Mouse (Mus musculus) right cerebral cortex, adult 2 months (tissue): ENCODE results near the gene Naa50.

Experiments
- DNase-seq, 2 experiments: peaks; one replicate each; pipeline ENCODE4 v3.0.0; 2021 to 2022; ENCODE audit warnings: low spot score in 2 of 2

The Naa50 gene

DNA sequence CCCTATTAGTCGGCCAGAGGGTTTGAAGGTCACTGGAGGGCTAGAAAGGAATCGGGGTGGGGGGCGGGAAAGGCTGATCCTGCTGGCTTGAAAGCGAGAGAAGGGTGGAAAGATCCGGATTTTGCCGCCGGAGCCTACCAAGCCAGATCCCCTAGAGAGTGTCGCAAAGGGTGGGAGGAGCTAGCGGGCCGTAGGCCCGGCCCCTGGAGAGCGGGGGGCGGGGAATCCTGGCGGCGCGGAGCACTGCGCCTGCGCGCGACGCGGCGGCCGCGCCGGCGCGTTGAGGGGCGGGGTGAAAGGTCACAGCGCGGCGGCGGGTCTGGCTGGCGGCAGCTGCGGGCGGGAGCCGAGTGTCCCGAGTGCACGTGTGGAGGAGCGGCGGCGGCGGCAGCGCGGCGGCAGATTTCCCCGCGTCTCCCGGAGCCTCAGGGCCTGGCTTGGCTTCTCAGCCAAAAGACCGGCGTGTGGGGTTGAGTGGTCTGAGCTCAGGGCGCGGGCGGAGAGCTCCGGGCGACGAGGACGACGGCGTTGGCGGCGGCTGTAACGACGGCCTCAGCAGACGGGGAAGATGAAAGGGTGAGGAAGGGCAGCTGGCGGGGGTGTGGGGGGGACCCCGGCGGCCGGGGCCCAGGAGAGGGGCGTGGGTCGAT is at the start of gene Naa50, which contains the start of gene Atp6v1a:
Gene Naa50 (plus strand): TSS at position 295 of the 650 bp plus-strand sequence.
Gene Atp6v1a (minus strand): TSS at position 170 of the 650 bp plus-strand sequence.
- DNase-seq, result peak; percentile 84 to 86

DNA sequence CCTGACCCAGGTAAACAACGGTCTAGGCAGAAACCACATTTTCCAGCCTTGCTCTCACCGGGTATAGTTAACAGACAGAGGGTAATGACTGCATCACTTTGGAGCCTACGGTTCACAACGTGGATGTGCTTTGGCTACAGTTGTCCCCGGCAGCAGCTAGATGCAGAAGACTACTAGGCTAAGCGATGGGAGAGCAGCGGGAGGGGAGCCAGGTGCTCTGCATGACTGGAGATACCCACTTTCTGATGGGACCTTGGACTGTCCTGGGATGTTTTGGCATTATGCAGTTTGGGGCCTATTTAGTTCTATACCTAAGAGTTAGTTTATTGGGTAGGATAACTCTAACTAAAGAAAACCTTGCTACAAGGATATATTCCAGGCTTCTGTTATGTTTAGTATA is 40.3 kb upstream of the Naa50 start:
- no peak for DNase-seq

DNA sequence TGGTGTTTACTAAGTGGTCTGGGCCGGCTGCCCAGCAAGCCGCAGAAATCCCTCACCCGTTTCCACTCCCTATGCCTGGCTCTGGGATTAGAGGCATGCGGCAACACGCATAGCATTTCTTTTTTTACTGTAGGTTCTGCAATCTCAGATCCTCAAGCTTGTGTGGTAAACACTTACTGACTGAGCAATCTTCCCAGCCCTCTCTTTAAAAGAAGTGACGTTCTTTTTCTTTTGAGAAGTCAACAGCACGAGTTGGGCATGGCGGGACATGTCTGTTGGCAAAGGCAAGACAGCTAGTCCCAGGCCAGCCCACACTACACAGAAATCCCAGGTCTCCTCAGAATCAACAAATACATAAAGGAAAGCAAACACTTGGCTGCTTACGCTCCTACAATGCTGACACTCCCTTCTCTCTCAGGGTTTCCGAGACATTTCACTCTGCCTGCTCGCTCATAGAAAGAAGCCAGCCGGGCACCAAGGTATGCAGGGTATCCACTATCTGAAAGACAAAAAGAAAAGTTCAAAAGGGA is 38.4 kb upstream of the Naa50 start:
- no peak for DNase-seq

DNA sequence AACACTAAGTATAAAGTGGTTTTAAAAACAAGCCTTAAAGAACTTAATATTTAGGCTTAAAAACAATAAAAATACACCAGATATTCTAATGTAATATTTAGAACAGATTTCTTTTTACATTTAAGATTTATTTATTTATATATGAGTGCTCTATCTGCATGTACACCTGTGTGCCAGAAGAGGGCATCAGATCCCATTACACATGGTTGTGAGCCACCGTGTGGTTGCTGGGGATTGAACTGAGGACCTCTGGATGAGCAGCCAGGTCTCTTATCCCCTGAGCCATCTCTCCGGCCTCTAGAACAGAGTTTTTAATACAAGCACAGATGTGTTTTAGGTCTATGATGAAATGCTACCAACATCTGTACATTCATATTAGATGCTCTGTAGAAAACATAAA is 36.7 kb upstream of the Naa50 start:
- DNase-seq, result no peak

DNA sequence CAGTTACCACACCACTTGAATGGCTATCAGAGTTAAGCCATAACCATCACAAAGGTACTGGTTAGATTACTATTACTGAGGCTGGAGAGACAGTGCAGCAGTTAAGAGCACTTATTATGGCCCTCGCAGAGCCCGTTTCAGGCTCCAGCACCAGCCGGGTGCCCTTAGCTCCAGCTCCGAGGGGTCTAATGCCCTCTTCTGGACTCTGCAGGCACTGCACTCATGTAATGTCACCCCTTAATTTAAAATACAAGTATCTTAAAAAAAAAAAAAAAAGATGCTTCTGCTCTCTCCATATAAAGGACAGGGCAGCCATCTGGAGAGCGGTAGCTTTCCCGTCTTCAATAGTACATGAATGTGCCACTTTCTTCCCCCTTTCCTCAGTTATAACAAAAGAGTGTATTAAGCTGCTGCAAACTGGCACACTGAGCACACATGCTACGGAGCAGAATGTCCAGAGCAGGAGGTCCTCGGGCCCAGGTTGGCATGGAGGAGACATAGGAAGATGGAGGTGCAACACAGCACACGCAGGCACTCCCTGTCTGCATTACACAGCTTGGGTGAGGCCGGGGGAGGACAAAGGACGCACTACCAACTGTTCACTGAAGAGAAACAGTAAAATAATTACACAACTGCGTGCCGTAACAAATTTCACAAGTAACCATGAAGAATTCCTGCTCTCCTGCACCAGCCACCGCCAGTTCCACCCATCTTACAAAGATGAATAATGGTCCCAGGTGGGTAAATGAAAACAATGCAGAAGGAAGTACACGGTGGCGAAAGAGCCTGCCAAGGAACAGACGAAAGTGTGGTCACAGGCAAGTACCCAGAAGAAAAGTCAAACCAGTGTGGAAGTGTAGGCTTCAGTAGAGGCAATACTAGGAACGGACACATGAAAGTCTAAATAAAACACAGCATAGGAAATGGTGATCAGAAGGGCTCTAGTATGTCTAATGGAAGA is 35.5 kb upstream of the Naa50 start:
- DNase-seq, result no peak

DNA sequence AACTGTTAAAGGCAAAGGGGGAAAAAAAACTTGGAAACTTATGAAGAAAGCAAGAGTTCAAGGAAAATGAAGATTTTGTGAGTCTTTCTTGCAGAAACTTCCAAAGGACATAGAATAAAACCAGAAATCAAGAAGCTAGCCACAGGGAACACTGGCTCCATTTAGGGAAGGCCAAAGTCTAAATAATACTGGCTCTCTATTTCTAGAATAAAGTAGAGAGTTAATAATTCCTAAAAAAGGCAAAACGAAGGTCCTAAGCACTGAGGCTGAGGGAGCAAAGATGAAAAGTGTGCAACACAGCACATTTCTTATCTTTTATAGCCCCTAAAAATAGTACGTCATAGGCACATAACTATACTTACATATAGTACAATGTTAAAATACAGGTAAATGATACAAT is 34.4 kb upstream of the Naa50 start:
- DNase-seq, result no peak

DNA sequence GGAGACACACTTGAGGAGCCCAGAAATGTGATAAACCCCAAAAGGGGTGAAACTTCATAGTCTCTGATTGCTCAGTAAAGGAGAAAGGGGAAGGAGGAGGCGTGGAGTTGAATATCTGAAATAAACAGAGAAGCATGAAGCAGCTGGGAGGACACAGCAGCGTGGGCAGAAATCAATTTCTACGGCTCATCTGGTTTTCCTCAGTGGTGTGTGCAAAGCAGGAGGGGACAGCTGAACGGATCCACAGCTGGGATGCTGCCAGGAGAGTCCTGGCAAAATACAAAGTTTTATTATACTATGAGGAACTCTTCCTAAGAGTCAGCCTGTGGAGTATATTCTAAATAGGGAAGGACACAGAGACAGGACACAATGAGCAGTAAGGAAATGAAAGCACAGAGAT is 30.6 kb upstream of the Naa50 start:
- DNase-seq, result peak; percentile 40 to 52

DNA sequence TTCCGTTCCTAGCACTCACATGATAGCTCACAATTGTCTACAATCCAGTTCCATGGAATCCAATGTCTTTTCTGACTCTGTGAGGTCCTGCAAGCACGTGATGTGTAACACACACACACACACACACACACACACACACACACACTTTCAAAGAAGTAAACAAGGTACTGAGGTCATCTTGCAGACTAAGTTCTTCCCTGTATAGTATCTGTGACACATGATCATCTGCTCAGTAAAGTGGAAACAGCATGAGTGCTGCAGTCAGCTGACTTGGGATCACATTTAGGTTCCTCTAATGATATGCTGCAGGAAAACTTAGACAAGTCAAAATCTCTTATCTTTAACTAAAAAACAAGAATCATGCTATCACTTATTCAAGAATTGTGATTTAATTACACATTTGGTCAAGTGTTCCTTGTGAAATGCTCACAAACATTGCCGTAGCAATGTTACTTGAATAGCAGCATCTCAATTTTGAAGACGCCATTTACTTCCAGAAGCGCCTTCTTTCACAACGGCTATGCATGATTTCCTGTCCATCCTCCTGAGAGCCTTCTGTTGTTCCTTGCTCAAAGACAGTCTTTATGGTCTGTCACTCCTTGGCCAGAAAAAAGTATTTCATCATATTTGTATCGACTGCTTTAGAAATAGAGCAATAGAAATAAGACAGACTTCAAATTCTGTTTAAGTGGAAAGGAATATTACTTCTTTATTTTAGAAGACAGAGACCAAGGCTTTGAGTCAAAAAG is 19.7 kb upstream of the Naa50 start:
- no peak for DNase-seq

DNA sequence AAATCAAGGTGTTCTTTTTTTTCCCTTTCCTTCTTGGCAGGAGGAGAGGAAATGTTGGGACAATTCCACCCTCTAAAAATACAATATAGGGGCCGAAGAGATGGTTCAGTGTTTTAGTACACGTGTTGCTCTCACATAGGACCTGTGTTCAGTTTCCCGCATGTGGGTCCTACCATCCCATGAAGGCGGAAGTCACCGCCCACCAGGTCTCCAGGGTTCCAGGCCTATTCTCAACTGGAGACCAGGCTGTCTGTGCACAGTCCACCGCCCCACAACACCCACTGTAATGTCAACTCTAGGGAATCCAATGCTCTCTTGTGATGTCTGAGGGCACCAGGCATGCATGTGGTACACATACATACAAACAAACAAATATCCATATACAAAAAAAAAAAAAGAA is 17.5 kb upstream of the Naa50 start:
- no peak for DNase-seq

DNA sequence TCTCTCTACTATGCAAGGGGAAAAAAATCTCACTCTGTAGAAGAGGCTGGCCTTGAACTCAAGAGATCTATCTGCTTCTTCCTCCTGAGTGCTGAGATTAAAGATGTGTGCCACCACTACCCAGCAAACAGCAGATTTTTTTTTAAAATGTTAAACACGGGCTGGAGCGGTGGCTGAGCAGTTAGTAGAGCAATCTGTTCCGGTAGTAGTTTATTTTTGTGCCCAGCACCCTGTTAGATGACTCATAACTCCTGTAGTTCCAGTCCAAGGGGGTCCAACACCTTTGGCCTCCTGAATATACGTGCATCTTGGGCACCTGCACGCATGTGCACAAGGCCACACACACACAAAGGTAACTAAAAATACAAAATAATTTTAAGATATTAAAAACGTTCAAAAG is 17.1 kb upstream of the Naa50 start:
- peak; percentile 32 to 49 for DNase-seq

DNA sequence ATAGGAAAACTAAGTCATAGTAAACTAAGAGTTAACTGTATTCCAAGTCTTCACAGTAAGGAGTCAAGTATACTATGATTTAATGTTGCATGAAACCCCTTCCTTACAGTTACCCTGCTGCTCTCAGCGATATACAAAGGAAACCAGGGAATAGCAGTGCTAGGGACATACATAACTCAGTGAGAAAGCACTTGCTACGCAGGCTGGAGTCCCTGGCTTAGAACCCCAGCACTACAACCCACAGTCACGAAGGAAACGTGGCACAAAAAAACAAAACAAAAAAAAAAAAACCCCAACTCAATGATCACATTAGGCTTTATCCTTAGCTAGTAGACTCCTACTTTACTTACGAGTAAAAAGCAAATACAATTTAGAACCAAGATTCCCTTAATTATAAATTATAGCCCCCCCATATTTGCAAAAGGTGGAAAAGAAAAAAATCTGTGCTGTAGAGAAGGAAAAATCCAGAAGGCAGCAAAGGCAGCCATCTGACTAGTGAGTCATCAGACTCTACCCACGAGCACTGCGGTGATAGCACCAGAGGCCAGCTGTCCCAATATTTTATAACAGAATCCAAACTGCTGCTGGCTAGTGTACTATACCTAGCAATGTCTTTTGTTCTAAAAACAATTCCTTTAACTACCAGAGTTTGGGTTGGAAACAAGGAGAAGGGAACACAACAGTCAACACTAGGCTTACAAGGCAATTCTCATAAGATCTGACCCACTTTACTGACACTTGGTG is 16.5 kb upstream of the Naa50 start:
- DNase-seq, result peak; percentile 59 to 71

DNA sequence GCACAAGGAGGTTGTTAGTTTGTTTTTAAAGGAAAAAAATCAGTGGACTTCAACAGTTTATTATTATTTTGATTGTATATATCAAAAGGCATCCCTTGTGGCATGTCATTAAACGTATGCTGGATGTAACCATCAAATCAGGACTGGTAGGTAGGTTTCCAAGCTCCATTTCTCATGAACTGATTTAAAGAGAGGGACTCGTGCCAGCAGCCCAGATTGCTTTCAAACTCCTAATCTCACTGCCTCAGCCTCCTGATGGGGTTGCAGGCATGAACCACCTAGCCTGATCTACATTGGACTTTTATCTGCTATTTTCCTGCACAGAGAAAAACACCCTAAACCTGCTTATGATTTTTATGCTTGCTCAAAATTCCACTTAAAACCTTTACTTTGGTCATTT is 15.8 kb upstream of the Naa50 start:
- peak in 1 of 2 experiments; percentile 33 for DNase-seq

DNA sequence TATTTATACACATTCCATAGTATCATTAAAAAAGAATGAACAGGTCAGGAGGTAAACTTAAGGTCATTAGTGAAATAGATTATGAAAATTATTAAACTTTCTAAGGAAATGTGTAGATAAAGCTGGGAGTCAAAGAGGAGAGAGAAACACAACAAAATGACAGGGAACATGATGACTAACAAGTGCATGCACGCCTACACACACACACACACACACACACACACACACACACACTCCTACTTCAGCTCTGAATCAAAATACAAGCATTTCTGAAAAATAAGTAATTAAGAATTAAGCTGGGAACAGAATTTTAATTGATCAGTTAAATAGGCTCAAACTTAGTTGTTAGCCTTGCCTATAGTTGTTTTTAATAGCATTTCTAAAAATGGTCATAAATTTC is 14.9 kb upstream of the Naa50 start:
- DNase-seq, result peak in 1 of 2 experiments; percentile 49

DNA sequence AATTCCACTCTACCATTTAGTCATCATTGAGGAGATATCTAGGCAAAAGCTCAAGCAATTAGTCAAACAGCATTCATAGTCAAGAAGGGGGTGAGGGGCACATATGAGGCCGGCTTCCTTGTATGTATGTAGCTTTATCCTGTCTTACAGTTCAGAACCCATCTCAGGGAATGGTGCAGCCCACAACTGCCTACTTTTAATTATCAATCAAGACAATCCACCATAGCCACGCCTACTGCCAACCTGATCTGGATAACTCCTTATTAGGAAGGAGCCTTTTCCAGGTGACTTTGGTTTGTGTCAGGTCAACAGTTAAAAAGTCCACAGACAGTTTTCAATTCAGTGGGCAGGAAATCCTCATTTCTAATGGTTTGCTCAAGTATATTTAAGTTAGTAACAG is 14.2 kb upstream of the Naa50 start:
- DNase-seq, result no peak

DNA sequence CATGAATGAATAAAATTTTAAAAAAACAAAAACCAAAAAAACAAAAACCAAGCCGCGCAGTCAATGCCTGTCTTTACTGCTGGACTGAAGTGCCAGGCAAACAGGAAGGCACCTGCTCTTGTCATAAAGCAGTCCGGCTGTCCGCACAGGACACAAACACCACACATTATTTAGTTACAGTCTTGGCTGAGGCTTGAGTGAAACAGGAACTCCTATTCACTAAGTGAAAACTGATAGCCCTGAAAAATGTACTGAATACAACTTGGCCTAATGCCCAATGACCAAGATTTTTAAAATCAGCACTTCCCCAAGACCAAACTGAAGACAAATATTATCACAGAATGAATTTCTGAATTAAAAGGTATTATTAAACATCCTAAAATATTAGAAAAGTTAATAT is 13.2 kb upstream of the Naa50 start:
- DNase-seq, result no peak

DNA sequence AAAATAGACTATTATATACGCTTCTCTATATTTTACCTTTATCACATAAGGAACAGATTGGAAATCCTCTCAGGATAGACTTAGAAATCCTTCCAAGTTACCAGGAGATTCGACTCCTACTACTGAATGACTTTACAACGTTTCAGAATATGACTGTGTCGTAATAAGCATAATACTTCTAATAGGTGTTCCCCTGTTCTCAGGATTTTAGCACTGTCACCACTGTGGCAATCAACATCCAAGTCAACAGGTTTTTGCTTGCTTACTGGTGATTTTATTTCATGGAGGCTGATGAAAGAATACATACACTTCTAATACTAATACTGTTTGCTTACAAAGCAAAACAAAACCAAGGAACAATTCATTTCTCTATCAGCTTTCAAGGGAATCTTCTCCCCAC is 7.3 kb upstream of the Naa50 start:
- DNase-seq, result no peak

DNA sequence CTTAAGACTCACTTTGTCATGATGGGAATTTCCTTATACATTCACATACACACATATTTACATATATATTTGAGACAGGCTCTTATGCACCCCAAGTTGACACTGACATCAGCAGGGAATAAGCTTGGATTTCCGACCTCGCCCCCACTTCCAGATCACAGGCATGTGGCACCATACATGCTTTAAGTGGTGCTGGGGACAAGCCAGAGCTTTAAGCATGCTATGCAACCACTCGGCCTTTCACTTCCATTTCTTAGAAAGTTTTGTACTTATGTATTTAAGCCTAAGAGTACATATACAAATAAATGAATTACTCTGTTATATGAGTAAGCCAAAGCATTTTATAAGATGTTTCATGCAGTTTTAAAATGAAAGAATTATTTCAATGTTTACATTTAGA is 6.4 kb upstream of the Naa50 start:
- DNase-seq, result no peak

DNA sequence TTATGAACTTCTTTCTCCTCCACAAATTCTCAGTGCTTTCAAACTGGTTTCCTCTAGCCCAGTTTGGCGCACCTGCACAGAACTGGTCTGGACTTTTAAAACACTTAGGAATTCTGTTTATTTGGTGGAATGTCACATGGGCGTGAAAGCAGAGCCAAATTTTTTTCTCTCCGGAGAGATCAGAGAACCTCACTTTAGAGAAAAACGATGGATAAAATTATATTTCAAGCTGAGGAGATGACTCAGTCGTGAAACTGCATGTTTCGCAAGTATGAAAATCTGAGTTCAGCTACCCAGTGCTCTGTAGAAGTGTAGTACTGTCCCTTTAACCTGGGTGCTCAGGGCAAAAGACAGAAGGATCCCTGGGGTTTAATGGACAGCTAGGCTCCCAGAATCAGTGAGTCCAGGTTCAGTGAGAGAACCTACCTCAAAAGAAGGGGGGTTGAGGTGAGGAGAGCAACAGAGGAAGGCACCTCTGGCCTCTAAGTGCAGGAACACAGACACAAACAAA is 3.1 kb upstream of the Naa50 start:
- DNase-seq, result no peak

DNA sequence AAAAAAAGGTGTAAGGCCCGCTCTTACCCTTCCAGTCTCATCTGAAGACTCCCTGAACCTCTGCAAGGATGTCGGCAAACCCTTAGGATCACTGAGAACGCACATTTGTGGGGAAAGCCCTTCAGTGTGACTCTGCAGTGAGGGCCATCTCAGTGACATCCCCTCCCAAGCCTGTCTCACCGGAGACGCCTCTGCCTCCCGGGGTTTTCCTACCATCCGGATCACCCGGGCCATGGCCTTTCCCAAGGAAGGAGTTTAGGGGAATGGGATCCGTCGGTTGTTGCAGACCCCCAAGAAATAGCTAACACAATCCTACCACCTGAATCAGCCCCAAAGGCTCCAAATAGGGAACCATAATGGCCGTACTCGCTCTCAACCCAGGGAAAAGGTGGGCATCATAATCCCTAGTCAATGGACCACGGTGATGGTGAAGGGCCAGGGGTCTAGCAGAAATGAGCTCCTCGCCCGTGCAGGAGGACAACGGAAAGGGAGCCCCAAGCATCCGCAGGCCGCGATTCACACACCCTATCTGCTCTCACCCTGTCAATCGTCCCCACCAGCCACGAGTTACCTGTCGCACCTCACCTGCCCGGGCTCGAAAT is 1.2 kb upstream of the Naa50 start:
- DNase-seq, result no peak

DNA sequence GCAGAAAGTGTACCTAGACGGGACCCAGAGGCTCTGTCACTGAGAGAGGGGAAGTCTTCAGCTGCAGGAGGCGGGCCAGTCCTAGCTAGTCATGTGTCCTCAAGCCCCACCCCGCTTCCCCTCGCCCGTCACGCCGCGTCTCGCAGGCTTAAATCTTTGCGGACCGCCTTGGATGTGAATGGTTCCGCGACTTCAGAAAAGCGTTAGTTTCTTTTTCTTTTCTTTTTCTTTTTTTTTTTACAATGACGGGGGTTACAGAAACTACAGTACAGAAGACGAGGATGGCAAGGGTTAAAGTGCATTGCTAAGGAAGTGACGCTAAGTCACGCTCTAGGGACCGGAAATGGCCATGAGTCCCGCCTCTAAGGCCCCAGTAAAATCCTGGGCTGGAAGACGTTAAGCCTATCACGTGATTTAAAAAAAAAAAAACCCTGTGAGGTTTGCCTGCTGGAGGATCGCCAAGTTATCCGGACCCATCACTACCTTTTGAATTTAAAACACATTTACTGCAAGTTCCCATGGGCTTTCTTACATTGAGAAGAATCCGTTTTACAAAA is 573 bp upstream of the Naa50 start:
- peak; percentile 86 to 91 for DNase-seq
